Mouse (Mus musculus): ENCODE results near the gene Pnliprp1. TPM values are rescaled to one million over a fixed set of nuclear protein-coding genes. Genes with fewer than 3 reads are reported as not detected.

The Pnliprp1 gene
- total RNA-seq, 1 experiment from 2014 or later: not detected

GRCm38 (mm10) chr19:58762848-58763541, 34.3 kb downstream of the Pnliprp1 start:
- ATAC-seq (replicated peaks; ENCODE audit: insufficient number of reproducible peaks, low FRiP score, low TSS enrichment, poor library complexity, severe bottlenecking): no peak

GRCm38 (mm10) chr19:58767329-58767728, 38.6 kb downstream of the Pnliprp1 start:
- no peak for ATAC-seq (replicated peaks; ENCODE audit: insufficient number of reproducible peaks, low FRiP score, low TSS enrichment, poor library complexity, severe bottlenecking)

- ATAC-seq (replicated peaks; ENCODE audit: insufficient number of reproducible peaks, low FRiP score, low TSS enrichment, poor library complexity, severe bottlenecking): no peak
Measured at GRCm38 (mm10) chr19:58776461-58776860, 47.8 kb downstream of the Pnliprp1 start.

- no peak for ATAC-seq (replicated peaks; ENCODE audit: insufficient number of reproducible peaks, low FRiP score, low TSS enrichment, poor library complexity, severe bottlenecking)
Measured at GRCm38 (mm10) chr19:58781566-58781965, 52.9 kb downstream of the Pnliprp1 start.

GRCm38 (mm10) chr19:58783938-58784337, 55.3 kb downstream of the Pnliprp1 start:
- ATAC-seq (replicated peaks; ENCODE audit: insufficient number of reproducible peaks, low FRiP score, low TSS enrichment, poor library complexity, severe bottlenecking): no peak

GRCm38 (mm10) chr19:58789194-58789593, 60.5 kb downstream of the Pnliprp1 start:
- ATAC-seq (replicated peaks; ENCODE audit: insufficient number of reproducible peaks, low FRiP score, low TSS enrichment, poor library complexity, severe bottlenecking): no peak

Other genes starting within 250 kb of the Pnliprp1 start
- gene Ccdc172, start 216.9 kb upstream of the Pnliprp1 start, total RNA-seq (2017): not detected in 3 replicates
- gene Pnlip, start 76.4 kb upstream of the Pnliprp1 start, total RNA-seq (2017): not detected in 3 replicates
- gene Pnliprp2, start 30.8 kb downstream of the Pnliprp1 start, total RNA-seq (2017): not detected in 3 replicates
- not detected in 3 replicates for gene 1700019N19Rik, start 65.6 kb downstream of the Pnliprp1 start, total RNA-seq (2017)
- gene Eno4, start 214.5 kb downstream of the Pnliprp1 start, total RNA-seq (2017): not detected in 3 replicates
- gene Hspa12a, start 214.8 kb downstream of the Pnliprp1 start, total RNA-seq (2017): 0.10 to 1.2 TPM (median 0.76 TPM) in 3 replicates